In genomic region chr5:93265801-93266580, GRCm38 (mm10) we compare ENCODE assay signal across 8 mouse cellular contexts. TPM values are rescaled to one million over a fixed set of nuclear protein-coding genes. Genes with fewer than 3 reads are reported as not detected.
DNase-seq lines count a peak whose midpoint lies in the region; ATAC-seq and TF ChIP-seq lines count a peak whose summit lies in the region.

No protein-coding gene starts in this region.

- H3K79me2 ChIP-seq in macrophage (ENCODE audit: inconsistent target), result peaks cover 30% of the 10 kb centered on the region

- no peak overlapping the region; the same call in 1 of the 2 replicates for H3K27ac ChIP-seq in forebrain, postnatal 0 days (ENCODE audit: low read depth, low read length)
- H3K27ac ChIP-seq in kidney, embryonic 15.5 days, result peak overlapping the region; percentile 87
- H3K27ac ChIP-seq in macrophage, result peak overlapping the region; percentile 93

- peaks cover 4% of the 10 kb centered on the region for H3K36me3 ChIP-seq in forebrain, postnatal 0 days (ENCODE audit: insufficient read depth)
- peaks cover 14% of the 10 kb centered on the region for H3K36me3 ChIP-seq in kidney, embryonic 15.5 days
- H3K36me3 ChIP-seq in macrophage (ENCODE audit: inconsistent target), result peaks cover 2% of the 10 kb centered on the region

- H3K9me3 ChIP-seq in forebrain, postnatal 0 days (ENCODE audit: low read length), result no peaks in the 10 kb centered on the region
- no peaks in the 10 kb centered on the region for H3K9me3 ChIP-seq in kidney, embryonic 15.5 days (replicated peaks)

- H3K4me2 ChIP-seq in forebrain, postnatal 0 days (ENCODE audit: low read depth), result peak overlapping the region; percentile 49
- peak overlapping the region; percentile 61 for H3K4me2 ChIP-seq in kidney, embryonic 15.5 days

- H3K4me1 ChIP-seq in forebrain, postnatal 0 days (ENCODE audit: insufficient read depth), result peaks cover 6% of the 10 kb centered on the region
- peaks cover 30% of the 10 kb centered on the region for H3K4me1 ChIP-seq in kidney, embryonic 15.5 days

- no peaks in the 10 kb centered on the region for H3K27me3 ChIP-seq in forebrain, postnatal 0 days (ENCODE audit: insufficient read depth, low read length)
- H3K27me3 ChIP-seq in kidney, embryonic 15.5 days, result no peaks in the 10 kb centered on the region

- H3K4me3 ChIP-seq in forebrain, postnatal 0 days (ENCODE audit: low read depth, low read length), result peak overlapping the region; percentile 97
- peak overlapping the region; percentile 98 for H3K4me3 ChIP-seq in kidney, embryonic 15.5 days (replicated peaks)
- peak overlapping the region; percentile 49 for H3K4me3 ChIP-seq in macrophage (ENCODE audit: inconsistent target)

- no peak for TF ChIP-seq CTCF in forebrain, postnatal 0 days (IDR thresholded peaks at IDR 0.05; ENCODE audit: low read depth)

- DNase-seq in kidney, adult 11 months, result peak; percentile 62
- DNase-seq in kidney, adult 18-20 months, result no peak
- DNase-seq in forebrain, postnatal 0 days, result no peak
- DNase-seq in frontal cortex, postnatal 25 days (ENCODE audit: low spot score in 2 of 2), result no peak
- no peak for DNase-seq in layer of hippocampus, adult 8-10 months (ENCODE audit: low spot score in 2 of 2)

- peak overlapping the region; percentile 43 for H3K9ac ChIP-seq in forebrain, postnatal 0 days
- peak overlapping the region; percentile 37; the same call in 1 of the 2 replicates for H3K9ac ChIP-seq in kidney, embryonic 15.5 days

- 67% methylated on average over 13 of the region's 13 CpGs for WGBS in forebrain, postnatal 0 days
- WGBS in kidney, embryonic 15.5 days, result 57% methylated on average over 13 of the region's 13 CpGs
- 30% methylated on average over 13 of the region's 13 CpGs for WGBS in macrophage (ENCODE audit: missing documents)

- no peak for ATAC-seq in forebrain, postnatal 0 days
- ATAC-seq in kidney, embryonic 15.5 days (replicated peaks; ENCODE audit: low FRiP score), result no peak
- ATAC-seq in erythroblast, adult 5-6 weeks (replicated peaks; ENCODE audit: low FRiP score, poor library complexity, severe bottlenecking), result no peak

RNA-seq across cellular contexts. Expression of gene Ccng2, which starts 1.1 kb away (rescaled TPM):
- 73.4 and 82.9 TPM in 2 replicates for total RNA-seq in forebrain, postnatal 0 days (2014; rRNA removed)
- 47.7 and 49.7 TPM in 2 replicates for polyA plus RNA-seq in forebrain, postnatal 0 days (2015; fragmentation: Nextera tagmentation; extraction: Ambion mirVana)
- 63.8 and 65.7 TPM in 2 replicates for polyA plus RNA-seq in kidney, embryonic 15.5 days (2015; fragmentation: Nextera tagmentation; extraction: Ambion mirVana)
- total RNA-seq in macrophage (2018; cell fraction: chromatin; rRNA removed), result 100 to 1,000 TPM in 3 of 26 experiments, 10 to 100 TPM in 23; 26.4 to 150 (median 55.7) TPM
- 10 to 100 TPM; 14.4 to 98.0 (median 30.0) TPM for total RNA-seq in macrophage (2018; cell fraction: cytosol; rRNA removed)
- 100 to 1,000 TPM in 3 of 26 experiments, 10 to 100 TPM in 23; 17.2 to 198 (median 69.3) TPM for total RNA-seq in macrophage (2018; cell fraction: nucleus; rRNA removed)
- 7.1 to 28.6 TPM (median 10.4 TPM) in 3 replicates for polyA plus RNA-seq in macrophage (2018)
- 10 to 100 TPM; 38.9 to 50.8 (median 45.3) TPM for total RNA-seq in layer of hippocampus, adult 8-10 months (2022)
- total RNA-seq in erythroblast, adult 5-6 weeks (2015; ENCODE audit: low replicate concordance), result 38.0 and 49.1 TPM in 2 replicates
- total RNA-seq in erythroblast, adult 5-6 weeks (2017; ENCODE audit: low replicate concordance), result 47.9 and 48.8 TPM in 2 replicates

RNA-seq across cellular contexts. Expression of gene 2010109A12Rik, which starts 59.7 kb away (rescaled TPM):
- total RNA-seq in forebrain, postnatal 0 days (2014; rRNA removed), result 0.46 and 1.1 TPM in 2 replicates
- polyA plus RNA-seq in forebrain, postnatal 0 days (2015; fragmentation: Nextera tagmentation; extraction: Ambion mirVana), result 0.80 and 1.4 TPM in 2 replicates
- 2.0 and 2.5 TPM in 2 replicates for polyA plus RNA-seq in kidney, embryonic 15.5 days (2015; fragmentation: Nextera tagmentation; extraction: Ambion mirVana)
- 1 to 10 TPM in 20 of 26 experiments, under 1 TPM in 1, not detected in 5; 0.75 to 4.9 (median 2.2) TPM for total RNA-seq in macrophage (2018; cell fraction: chromatin; rRNA removed)
- under 1 TPM in 5 of 26 experiments, not detected in 21; 0.17 to 0.69 (median 0.29) TPM for total RNA-seq in macrophage (2018; cell fraction: cytosol; rRNA removed)
- 10 to 100 TPM in 1 of 26 experiments, 1 to 10 TPM in 19, under 1 TPM in 6; 0.61 to 29.4 (median 1.8) TPM for total RNA-seq in macrophage (2018; cell fraction: nucleus; rRNA removed)
- not detected in 3 replicates for polyA plus RNA-seq in macrophage (2018)
- 1 to 10 TPM; 1.1 to 1.3 (median 1.1) TPM for total RNA-seq in layer of hippocampus, adult 8-10 months (2022)
- 1.0 TPM in 1 of 2 replicates, not detected in the other for total RNA-seq in erythroblast, adult 5-6 weeks (2015; ENCODE audit: low replicate concordance)
- total RNA-seq in erythroblast, adult 5-6 weeks (2017; ENCODE audit: low replicate concordance), result 1.3 and 4.8 TPM in 2 replicates

RNA-seq across cellular contexts. Expression of gene Ccni, which starts 59.7 kb away (rescaled TPM):
- total RNA-seq in forebrain, postnatal 0 days (2014; rRNA removed), result 284 and 305 TPM in 2 replicates
- polyA plus RNA-seq in forebrain, postnatal 0 days (2015; fragmentation: Nextera tagmentation; extraction: Ambion mirVana), result 113 and 133 TPM in 2 replicates
- 111 and 124 TPM in 2 replicates for polyA plus RNA-seq in kidney, embryonic 15.5 days (2015; fragmentation: Nextera tagmentation; extraction: Ambion mirVana)
- 10 to 100 TPM; 22.9 to 71.5 (median 44.0) TPM for total RNA-seq in macrophage (2018; cell fraction: chromatin; rRNA removed)
- 100 to 1,000 TPM in 25 of 26 experiments, 10 to 100 TPM in 1; 92.7 to 174 (median 124) TPM for total RNA-seq in macrophage (2018; cell fraction: cytosol; rRNA removed)
- total RNA-seq in macrophage (2018; cell fraction: nucleus; rRNA removed), result 10 to 100 TPM; 42.4 to 80.2 (median 60.2) TPM
- polyA plus RNA-seq in macrophage (2018), result 104 to 136 TPM (median 120 TPM) in 3 replicates
- 100 to 1,000 TPM; 245 to 256 (median 250) TPM for total RNA-seq in layer of hippocampus, adult 8-10 months (2022)
- total RNA-seq in erythroblast, adult 5-6 weeks (2015; ENCODE audit: low replicate concordance), result 121 and 147 TPM in 2 replicates
- 143 and 150 TPM in 2 replicates for total RNA-seq in erythroblast, adult 5-6 weeks (2017; ENCODE audit: low replicate concordance)
